Mouse (Mus musculus) stomach, postnatal 0 days (tissue): ENCODE results near the gene Cand2. TPM values are rescaled to one million over a fixed set of nuclear protein-coding genes. Genes with fewer than 3 reads are reported as not detected.

Source experiments
- ATAC-seq: fragments of 200-750 bp; cut with Nextera tagmentation; 2 replicates; pipeline ENCODE4 v1.8.0; 2017; ENCODE audit not compliant: low FRiP score, low TSS enrichment
- DNase-seq: peaks from one replicate; pipeline ENCODE4 v3.0.0-alpha.2; 2016; ENCODE audit warnings: low spot score
- H3K27ac ChIP-seq: fragments of 300-500 bp; sonication (generic); replicated peaks from 2 replicates; pipeline ENCODE4 v1.5.1; 2014; ENCODE audit warnings: mild to moderate bottlenecking, control low read depth
- H3K27me3 ChIP-seq: fragments of 300-500 bp; sonication (generic); 2 replicates; pipeline ENCODE4 v1.6.1; 2014; ENCODE audit warnings: low read length; ENCODE audit not compliant: control insufficient read depth, insufficient read depth
- H3K36me3 ChIP-seq: fragments of 300-500 bp; sonication (generic); 2 replicates; pipeline ENCODE4 v1.6.1; 2014; ENCODE audit warnings: low read length, mixed read lengths; ENCODE audit not compliant: control insufficient read depth, insufficient read depth
- H3K4me1 ChIP-seq: fragments of 300-500 bp; sonication (generic); replicated peaks from 2 replicates; pipeline ENCODE4 v1.6.1; 2014; ENCODE audit warnings: antibody characterized with exemption; ENCODE audit not compliant: control insufficient read depth, insufficient read depth
- H3K4me2 ChIP-seq: fragments of 300-500 bp; sonication (generic); replicated peaks from 2 replicates; pipeline ENCODE4 v1.6.1; 2014; ENCODE audit warnings: low read depth, mild to moderate bottlenecking, control low read depth, moderate library complexity
- H3K4me3 ChIP-seq: fragments of 300-500 bp; sonication (generic); 2 replicates; pipeline ENCODE4 v1.5.1; 2014; ENCODE audit warnings: low read depth, low read length, control low read depth
- H3K9ac ChIP-seq: fragments of 300-500 bp; sonication (generic); 2 replicates; pipeline ENCODE4 v1.6.1; 2014; ENCODE audit warnings: mild to moderate bottlenecking, low read length, control low read depth, mixed read lengths
- H3K9me3 ChIP-seq: fragments of 300-500 bp; sonication (generic); 2 replicates; pipeline ENCODE4 v1.6.1; 2016; ENCODE audit warnings: low read length; ENCODE audit not compliant: control insufficient read depth
- CTCF ChIP-seq: IDR thresholded peaks from 2 replicates; pipeline ENCODE4 v1.5.1; 2016; ENCODE audit warnings: antibody characterized with exemption, low read depth, mild to moderate bottlenecking, moderate library complexity
- EP300 ChIP-seq: optimal IDR thresholded peaks from 2 replicates; pipeline ENCODE3; 2016; ENCODE audit warnings: antibody characterized with exemption
- WGBS: fragments of 180-500 bp; shearing (Covaris S2); extraction: QIAGEN DNeasy Blood & Tissue Kit; methylation state at CpG from one replicate; pipeline ENCODE4 v1.1.7; 2014; 5-methylcytosine and 5-hydroxymethylcytosine counted together
- polyA plus RNA-seq: library from polyadenylated mRNA; unstranded; fragments of >200 nt; fragmentation: Nextera tagmentation; extraction: Ambion mirVana; gene quantifications from 2 replicates; pipeline ENCODE4 v1.2.1, GENCODE M21; 2015

Cand2 gene
- polyA plus RNA-seq, 1 experiment from 2014 or later, result 3.2 TPM

- ATAC-seq, result no peak
- H3K9me3 ChIP-seq, result no peaks in the 10 kb centered on the region
- H3K27me3 ChIP-seq, result no peaks in the 10 kb centered on the region
- H3K4me2 ChIP-seq, result no peak overlapping the region
- 73% methylated on average over 6 of the region's 6 CpGs for WGBS
- no peak overlapping the region for H3K27ac ChIP-seq
- no peaks in the 10 kb centered on the region for H3K4me1 ChIP-seq
- H3K4me3 ChIP-seq, result no peak overlapping the region
- TF ChIP-seq CTCF, result no peak
- no peaks in the 10 kb centered on the region for H3K36me3 ChIP-seq
- DNase-seq, result no peak
- H3K9ac ChIP-seq, result no peak overlapping the region
Observed at GRCm38 (mm10) chr6:115830779-115831601, 56.7 kb downstream of the Cand2 start.

- Histone ChIP-seq H3K27ac (no peak overlapping the region), H3K36me3 (no peaks in the 10 kb centered on the region), H3K4me2 (no peak overlapping the region), H3K4me3 (no peak overlapping the region), H3K9ac (no peak overlapping the region), H3K9me3 (no peaks in the 10 kb centered on the region), H3K27me3 (no peaks in the 10 kb centered on the region), H3K4me1 (no peaks in the 10 kb centered on the region)
- no peak for TF ChIP-seq EP300
- no peak for TF ChIP-seq CTCF
- ATAC-seq (no peak; the same call in 1 of the 2 replicates), DNase-seq (no peak)
- WGBS, result 83% methylated on average over 2 of the region's 2 CpGs
Observed at GRCm38 (mm10) chr6:115832152-115832850, 58.0 kb downstream of the Cand2 start.

- H3K4me1 ChIP-seq, result no peaks in the 10 kb centered on the region
- ATAC-seq, result no peak
- DNase-seq, result no peak
Observed at GRCm38 (mm10) chr6:115833861-115834260, 59.5 kb downstream of the Cand2 start.

GRCm38 (mm10) chr6:115838161-115838597 is 63.8 kb downstream of the Cand2 start, which contains the start of gene Efcab12:
Efcab12 (minus strand) TSS chr6:115838412.
- Histone ChIP-seq H3K4me1 (no peaks in the 10 kb centered on the region), H3K9me3 (no peaks in the 10 kb centered on the region), H3K27me3 (no peaks in the 10 kb centered on the region), H3K36me3 (no peaks in the 10 kb centered on the region; the same call in 1 of the 2 replicates), H3K4me3 (peak within 1 kb of the TSS; percentile 27), H3K9ac (no peak within 1 kb of the TSS), H3K4me2 (peak within 1 kb of the TSS; percentile 57), H3K27ac (peak within 1 kb of the TSS; percentile 49; the same call in 1 of the 2 replicates)
- ATAC-seq (peak; percentile 95), DNase-seq (peak; percentile 80)
- TF ChIP-seq EP300, result no peak
- peak; percentile 31 for TF ChIP-seq CTCF
- WGBS, result 2% methylated on average over 19 of the region's 19 CpGs

More at GRCm38 (mm10) chr6:115833861-115834260, 59.5 kb downstream of the Cand2 start:
- no peak overlapping the region for H3K9ac ChIP-seq
- H3K4me2 ChIP-seq, result no peak overlapping the region
- H3K9me3 ChIP-seq, result no peaks in the 10 kb centered on the region
- no peak overlapping the region for H3K4me3 ChIP-seq
- TF ChIP-seq CTCF (no peak), EP300 (no peak)
- H3K27me3 ChIP-seq, result no peaks in the 10 kb centered on the region
- no peaks in the 10 kb centered on the region for H3K36me3 ChIP-seq
- no peak overlapping the region for H3K27ac ChIP-seq

GRCm38 (mm10) chr6:115838745-115839144 is 64.4 kb downstream of the Cand2 start:
- H3K4me3 ChIP-seq, result peak overlapping the region; percentile 27; the same call in 1 of the 2 replicates
- H3K4me2 ChIP-seq, result peak overlapping the region; percentile 57
- H3K4me1 ChIP-seq, result no peaks in the 10 kb centered on the region
- peak overlapping the region; percentile 49; the same call in 1 of the 2 replicates for H3K27ac ChIP-seq
- peak; percentile 43 for ATAC-seq
- H3K9ac ChIP-seq, result no peak overlapping the region
- 57% methylated on average over 5 of the region's 5 CpGs for WGBS
- no peak for DNase-seq
- TF ChIP-seq CTCF (no peak), EP300 (no peak)
- no peaks in the 10 kb centered on the region; the same call in 1 of the 2 replicates for H3K36me3 ChIP-seq
- H3K9me3 ChIP-seq, result no peaks in the 10 kb centered on the region
- H3K27me3 ChIP-seq, result no peaks in the 10 kb centered on the region
